Mouse (Mus musculus) kidney, embryonic 14.5 days (tissue): ENCODE data around the gene Svs4. TPM values are rescaled to one million over a fixed set of nuclear protein-coding genes. Genes with fewer than 3 reads are reported as not detected.
"Not testable (repeated sequence)": the region's sequence is repeated elsewhere in the genome, so short reads cannot be mapped to it uniquely, and the experiment has no call there.

Source experiments
- ATAC-seq: fragments of 200-750 bp; cut with Nextera tagmentation; 2 replicates; pipeline ENCODE4 v1.8.0; 2017; ENCODE audit warnings: moderate number of reproducible peaks, mild to moderate bottlenecking, moderate TSS enrichment, moderate library complexity; ENCODE audit not compliant: low FRiP score, low TSS enrichment
- H3K27ac ChIP-seq: fragments of 300-500 bp; sonication (generic); 2 replicates; pipeline ENCODE4 v1.5.1; 2014; ENCODE audit warnings: low read depth, mild to moderate bottlenecking, low read length, moderate library complexity, mixed read lengths
- H3K27me3 ChIP-seq: fragments of 300-500 bp; sonication (generic); 2 replicates; pipeline ENCODE4 v1.6.1; 2014; ENCODE audit warnings: mild to moderate bottlenecking, low read length; ENCODE audit not compliant: control insufficient read depth, insufficient read depth
- H3K36me3 ChIP-seq: fragments of 300-500 bp; sonication (generic); 2 replicates; pipeline ENCODE4 v1.6.1; 2014; ENCODE audit warnings: low read length, mixed read lengths; ENCODE audit not compliant: control insufficient read depth, insufficient read depth
- H3K4me1 ChIP-seq: fragments of 300-500 bp; sonication (generic); 2 replicates; pipeline ENCODE4 v1.6.1; 2014; ENCODE audit warnings: low read length, mixed read lengths; ENCODE audit not compliant: control insufficient read depth, insufficient read depth
- H3K4me2 ChIP-seq: fragments of 300-500 bp; sonication (generic); replicated peaks from 2 replicates; pipeline ENCODE4 v1.6.1; 2014; ENCODE audit warnings: low read depth, mild to moderate bottlenecking, low read length
- H3K4me3 ChIP-seq: fragments of 300-500 bp; sonication (generic); 2 replicates; pipeline ENCODE4 v1.5.1; 2014; ENCODE audit warnings: mild to moderate bottlenecking, low read length
- H3K9ac ChIP-seq: fragments of 300-500 bp; sonication (generic); 2 replicates; pipeline ENCODE4 v1.6.1; 2014; ENCODE audit warnings: low read depth, mild to moderate bottlenecking, low read length, moderate library complexity
- H3K9me3 ChIP-seq: fragments of 300-500 bp; sonication (generic); 2 replicates; pipeline ENCODE4 v1.6.1; 2016; ENCODE audit warnings: low read length; ENCODE audit not compliant: control insufficient read depth
- WGBS: fragments of 180-500 bp; shearing (Covaris S2); extraction: QIAGEN DNeasy Blood & Tissue Kit; methylation state at CpG from one replicate; pipeline ENCODE4 v1.1.7; 2014; 5-methylcytosine and 5-hydroxymethylcytosine counted together
- polyA plus RNA-seq: library from polyadenylated mRNA; unstranded; fragments of >200 nt; fragmentation: Nextera tagmentation; extraction: Ambion mirVana; gene quantifications from 2 replicates; pipeline ENCODE4 v1.2.1, GENCODE M21; 2014

Gene Svs4
- not detected in 2 replicates for polyA plus RNA-seq

DNA sequence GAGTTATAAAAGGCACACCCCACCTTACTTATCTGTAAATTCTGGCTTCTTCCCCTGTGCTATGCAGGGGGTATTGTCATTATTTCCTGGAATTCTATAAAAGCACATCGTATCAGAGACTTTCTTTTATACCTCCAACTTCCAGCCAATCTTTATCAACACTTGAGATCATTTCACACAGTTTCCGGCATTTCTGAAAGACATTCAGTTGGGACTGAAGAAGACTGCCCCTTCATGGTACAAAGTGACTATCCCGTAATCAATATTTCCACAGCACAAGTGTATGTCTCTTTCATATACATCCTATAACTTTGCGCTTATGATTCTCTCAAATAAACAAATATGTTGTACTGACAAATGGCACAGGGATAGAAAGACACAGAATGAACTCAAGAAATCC, at the start of gene Svs4:
Gene Svs4 (minus strand): TSS at position 101 of the 400 bp plus-strand sequence.
- no peaks in the 10 kb centered on the region for H3K4me1 ChIP-seq
- H3K27ac ChIP-seq = no peak within 1 kb of the TSS
- no peaks in the 10 kb centered on the region for H3K27me3 ChIP-seq
- no peak within 1 kb of the TSS for H3K4me2 ChIP-seq
- no peaks in the 10 kb centered on the region for H3K9me3 ChIP-seq
- no peak within 1 kb of the TSS for H3K4me3 ChIP-seq
- ATAC-seq = no peak
- WGBS = 91% methylated on average over 4 of the region's 4 CpGs
- no peaks in the 10 kb centered on the region for H3K36me3 ChIP-seq
- H3K9ac ChIP-seq = no peak within 1 kb of the TSS

DNA sequence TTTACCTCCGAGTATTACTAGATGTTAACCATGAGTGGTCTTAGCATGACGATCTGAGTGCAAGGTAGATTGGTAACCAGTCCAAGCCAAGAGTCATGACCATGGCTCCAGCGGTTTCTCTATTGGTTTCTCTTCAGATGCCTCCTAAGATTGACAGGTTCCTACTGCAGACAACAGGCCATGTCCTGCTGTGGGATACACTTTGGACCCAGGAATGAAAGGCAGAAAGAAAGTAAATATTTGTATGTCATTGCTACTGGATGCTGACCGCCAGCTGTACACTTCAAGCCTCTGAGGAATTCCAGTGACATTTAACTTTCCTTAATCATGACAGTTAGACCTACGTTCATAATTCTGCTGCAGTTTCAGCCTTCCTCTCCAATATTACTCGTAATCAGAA, 42.7 kb upstream of the Svs4 start:
- WGBS = 88% methylated on average over 6 of the region's 6 CpGs
- Histone ChIP-seq H3K9me3 (no peaks in the 10 kb centered on the region; the same call in 1 of the 2 replicates), H3K4me3 (no peak overlapping the region), H3K4me2 (no peak overlapping the region), H3K27me3 (no peaks in the 10 kb centered on the region), H3K9ac (no peak overlapping the region), H3K27ac (no peak overlapping the region), H3K36me3 (no peaks in the 10 kb centered on the region), H3K4me1 (no peaks in the 10 kb centered on the region)
- no peak for ATAC-seq

DNA sequence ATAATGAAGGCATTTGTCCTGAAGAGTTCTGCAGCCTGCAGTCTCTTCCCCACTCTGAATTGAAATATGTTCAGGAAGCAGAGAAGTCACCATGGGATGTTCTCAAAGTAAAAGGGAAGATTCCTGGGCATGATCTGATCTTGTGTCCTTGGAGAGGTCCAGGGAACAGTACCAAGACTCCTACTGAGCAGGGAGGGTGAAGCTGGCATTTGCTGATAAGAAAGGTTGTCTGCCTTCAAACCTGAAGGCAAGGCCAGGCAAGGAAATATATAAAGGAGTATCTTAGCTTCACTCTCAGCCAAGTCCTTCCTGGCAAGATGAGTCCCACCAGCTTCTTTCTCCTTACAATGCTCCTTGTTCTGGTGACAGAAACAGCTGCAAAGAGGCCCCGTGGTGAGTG, 38.2 kb upstream of the Svs4 start, which contains the start of gene Svs6:
Gene Svs6 (plus strand): TSS at position 301 of the 400 bp plus-strand sequence.
- H3K4me3 ChIP-seq, H3K27ac ChIP-seq, H3K9ac ChIP-seq, H3K36me3 ChIP-seq, H3K9me3 ChIP-seq, H3K27me3 ChIP-seq, ATAC-seq, H3K4me1 ChIP-seq, H3K4me2 ChIP-seq: not testable (repeated sequence)
- 97% methylated on average over 1 of the region's 1 CpGs for WGBS

DNA sequence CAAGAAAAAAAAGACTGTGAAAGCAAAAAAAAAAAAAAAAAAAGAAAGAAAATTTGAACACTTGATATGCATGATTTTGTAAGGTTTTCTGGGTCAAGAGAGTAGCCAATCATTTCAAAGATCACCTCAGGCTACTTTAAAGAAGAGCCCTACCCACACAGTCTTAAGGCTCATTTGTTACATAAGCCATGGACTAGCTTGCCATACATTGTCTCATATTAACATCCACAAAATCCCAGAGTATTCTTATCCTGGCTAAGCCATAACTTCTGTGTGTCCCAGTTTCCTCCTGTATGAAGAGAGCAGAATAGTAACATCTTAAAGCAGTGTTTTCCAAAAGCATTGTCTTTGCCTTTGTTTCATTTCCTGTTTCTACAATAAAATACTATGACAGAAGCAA, 37.2 kb upstream of the Svs4 start:
- H3K9ac ChIP-seq, H3K27ac ChIP-seq, ATAC-seq, H3K27me3 ChIP-seq, H3K4me1 ChIP-seq, H3K36me3 ChIP-seq, H3K4me2 ChIP-seq, H3K9me3 ChIP-seq, H3K4me3 ChIP-seq: not testable (repeated sequence)

DNA sequence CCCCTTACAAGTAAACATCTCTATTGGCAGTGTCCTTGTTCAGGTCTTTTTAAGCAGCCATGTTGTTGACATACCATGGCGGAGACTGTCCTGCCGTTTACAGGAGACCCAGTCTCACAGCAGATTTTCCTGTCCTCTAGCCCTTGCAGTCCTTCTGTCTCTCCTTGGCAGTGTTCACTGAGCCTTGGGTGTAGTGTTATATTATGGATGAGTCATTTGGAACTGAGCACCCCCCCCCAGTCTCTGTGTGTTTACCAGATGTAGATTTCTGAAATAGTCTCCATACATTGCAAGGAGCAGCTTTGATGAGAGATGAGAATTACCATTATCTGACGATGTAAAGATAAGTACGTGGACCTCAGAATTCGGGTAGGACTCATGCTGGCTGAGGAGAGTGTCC, 34.3 kb upstream of the Svs4 start:
- H3K36me3 ChIP-seq = no peaks in the 10 kb centered on the region
- no peak overlapping the region for H3K27ac ChIP-seq
- no peak for ATAC-seq
- no peak overlapping the region for H3K4me3 ChIP-seq
- no peak overlapping the region for H3K9ac ChIP-seq
- no peaks in the 10 kb centered on the region for H3K9me3 ChIP-seq
- 87% methylated on average over 5 of the region's 5 CpGs for WGBS
- no peaks in the 10 kb centered on the region for H3K4me1 ChIP-seq
- H3K4me2 ChIP-seq = no peak overlapping the region
- H3K27me3 ChIP-seq = no peaks in the 10 kb centered on the region

DNA sequence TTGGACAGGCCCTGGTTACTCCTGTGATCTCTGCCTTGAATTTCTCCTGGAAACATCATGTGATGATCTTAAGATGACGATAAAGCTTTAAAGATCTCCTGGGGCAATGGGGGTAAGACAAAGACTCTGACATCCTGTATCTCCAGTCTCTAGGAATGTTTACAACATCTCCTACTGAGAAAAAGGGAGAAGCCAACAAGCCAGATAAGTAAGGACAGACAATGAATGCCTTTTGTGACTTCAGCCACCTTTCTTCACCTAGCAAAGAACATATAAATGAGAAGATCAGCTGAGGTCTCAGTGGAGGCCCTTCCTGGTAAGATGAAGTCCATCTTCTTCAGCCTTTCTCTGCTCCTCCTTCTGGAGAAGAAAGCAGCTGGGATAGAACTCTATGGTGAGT, 10.7 kb upstream of the Svs4 start, which contains the start of gene Svs3a:
Gene Svs3a (plus strand): TSS at position 301 of the 400 bp plus-strand sequence.
- H3K9me3 ChIP-seq = not testable (repeated sequence)

DNA sequence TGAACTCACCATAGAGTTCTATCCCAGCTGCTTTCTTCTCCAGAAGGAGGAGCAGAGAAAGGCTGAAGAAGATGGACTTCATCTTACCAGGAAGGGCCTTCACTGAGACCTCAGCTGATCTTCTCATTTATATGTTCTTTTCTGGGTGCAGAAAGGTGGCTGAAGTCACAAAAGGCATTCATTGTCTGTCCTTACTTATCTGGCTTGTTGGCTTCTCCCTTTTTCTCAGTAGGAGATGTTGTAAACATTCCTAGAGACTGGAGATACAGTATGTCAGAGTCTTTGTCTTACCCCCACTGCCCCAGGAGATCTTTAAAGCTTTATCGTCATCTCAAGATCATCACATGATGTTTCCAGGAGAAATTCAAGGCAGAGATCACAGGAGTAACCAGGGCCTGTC, 21.7 kb downstream of the Svs4 start, which contains the start of gene Svs3b:
Gene Svs3b (minus strand): TSS at position 101 of the 400 bp plus-strand sequence.
- 70% methylated on average over 1 of the region's 1 CpGs for WGBS
- H3K27me3 ChIP-seq, H3K9me3 ChIP-seq, H3K4me3 ChIP-seq, H3K36me3 ChIP-seq, H3K27ac ChIP-seq, H3K9ac ChIP-seq, ATAC-seq, H3K4me1 ChIP-seq, H3K4me2 ChIP-seq: not testable (repeated sequence)

More for the DNA sequence above, 10.7 kb upstream of the Svs4 start, which contains the start of gene Svs3a:
- H3K27ac ChIP-seq, H3K9ac ChIP-seq, H3K4me3 ChIP-seq, H3K36me3 ChIP-seq, H3K27me3 ChIP-seq, H3K4me1 ChIP-seq, ATAC-seq, H3K4me2 ChIP-seq: not testable (repeated sequence)
- 73% methylated on average over 1 of the region's 1 CpGs for WGBS

DNA sequence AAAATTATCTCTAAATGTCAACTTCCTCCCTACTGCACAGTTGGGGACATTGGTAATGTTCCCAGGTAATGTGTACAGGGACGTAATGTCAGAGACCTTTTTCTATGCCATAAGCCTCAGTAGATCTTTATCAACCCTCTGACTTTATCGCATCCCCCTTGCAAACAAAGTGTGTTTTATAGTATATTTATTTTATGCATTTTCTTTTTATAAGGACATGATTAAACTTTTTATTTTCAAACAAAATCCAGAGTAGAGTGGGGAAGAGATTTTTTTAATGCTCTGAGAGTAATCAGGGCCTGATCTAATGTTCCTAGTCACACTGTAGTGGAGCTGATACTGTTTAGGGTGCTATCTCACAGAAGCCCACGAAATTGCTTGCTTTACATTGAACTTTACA, 39.9 kb downstream of the Svs4 start, which contains the start of gene Svs2:
Gene Svs2 (minus strand): TSS at position 101 of the 400 bp plus-strand sequence.
- Histone ChIP-seq H3K27ac (no peak within 1 kb of the TSS), H3K36me3 (no peaks in the 10 kb centered on the region), H3K4me3 (no peak within 1 kb of the TSS), H3K9ac (no peak within 1 kb of the TSS), H3K4me1 (no peaks in the 10 kb centered on the region), H3K9me3 (no peaks in the 10 kb centered on the region), H3K4me2 (no peak within 1 kb of the TSS), H3K27me3 (no peaks in the 10 kb centered on the region)
- ATAC-seq = no peak
- 81% methylated on average over 3 of the region's 3 CpGs for WGBS

DNA sequence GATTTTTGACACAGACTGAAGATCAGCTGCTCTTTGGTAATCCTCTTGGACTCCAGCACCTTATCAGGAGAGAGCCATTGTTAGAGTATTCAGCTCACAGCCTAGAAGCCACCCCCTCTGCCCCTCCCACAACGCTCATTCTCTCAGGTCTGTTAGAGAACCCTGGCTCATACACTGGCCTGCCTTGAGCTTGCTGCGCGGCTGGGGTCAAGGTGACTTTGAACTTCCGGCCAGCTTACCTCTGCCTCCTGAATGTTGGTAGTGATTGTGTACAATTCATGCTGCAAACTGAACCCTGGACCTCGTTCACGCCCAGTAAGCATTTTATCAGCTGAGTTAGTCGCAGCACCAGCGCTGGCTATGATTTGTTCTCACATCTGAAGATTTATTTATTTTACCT, 45.6 kb downstream of the Svs4 start:
- Histone ChIP-seq H3K4me3 (no peak overlapping the region), H3K27ac (no peak overlapping the region), H3K9me3 (no peaks in the 10 kb centered on the region), H3K9ac (no peak overlapping the region), H3K27me3 (no peaks in the 10 kb centered on the region), H3K4me1 (no peaks in the 10 kb centered on the region), H3K36me3 (no peaks in the 10 kb centered on the region), H3K4me2 (no peak overlapping the region)
- WGBS = 89% methylated on average over 8 of the region's 8 CpGs
- no peak for ATAC-seq
